Mouse (Mus musculus) gastrocnemius, postnatal 36 days (tissue): ENCODE measurements around the gene Dnm2. TPM values are rescaled to one million over a fixed set of nuclear protein-coding genes. Genes with fewer than 3 reads are reported as not detected.
"Not testable (repeated sequence)": the region's sequence is repeated elsewhere in the genome, so short reads cannot be mapped to it uniquely, and the experiment has no call there.

Source experiments
- DNase-seq, 2 experiments: peaks; one replicate each; pipeline ENCODE4 v3.0.0; 2022
- intact Hi-C: fragments of 180-260 bp; cut with DNase I; formaldehyde crosslinking; loops from one replicate; pipeline ENCODE4 v1.15.1; 2025
- total RNA-seq, 2 experiments: library from RNA; stranded (reverse); gene quantifications; 2 replicates each; pipeline ENCODE4 v1.2.3; 2021

Dnm2 gene
- total RNA-seq, 2 experiments from 2014 or later, result 36.8 to 37.2 TPM

- intact Hi-C loops, result no loop called here
- DNase-seq, result no peak
Observed at GRCm38 (mm10) chr9:21453459-21453858, 28.8 kb downstream of the Dnm2 start.

DNA sequence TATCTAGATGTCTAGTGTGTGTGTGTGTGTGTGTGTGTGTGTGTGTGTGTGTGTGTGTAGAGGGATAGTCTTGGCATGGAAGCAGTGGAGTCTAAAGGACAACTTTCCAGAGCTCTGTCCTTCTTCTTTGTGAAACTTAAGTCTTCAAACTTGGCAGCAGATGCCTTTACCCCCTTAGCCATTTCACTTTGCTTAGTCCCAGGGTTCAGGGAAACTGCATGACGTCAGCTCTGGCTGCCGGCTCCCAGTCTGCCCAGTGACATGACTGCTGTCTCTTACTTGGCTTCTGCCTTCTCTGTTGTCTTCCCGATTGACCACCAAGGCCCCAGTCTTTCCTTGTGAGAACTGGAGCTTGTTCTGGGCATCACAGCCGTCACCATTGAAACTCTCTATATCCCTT, 29.8 kb downstream of the Dnm2 start:
- DNase-seq, result no peak
- intact Hi-C loops, result no loop called here

DNA sequence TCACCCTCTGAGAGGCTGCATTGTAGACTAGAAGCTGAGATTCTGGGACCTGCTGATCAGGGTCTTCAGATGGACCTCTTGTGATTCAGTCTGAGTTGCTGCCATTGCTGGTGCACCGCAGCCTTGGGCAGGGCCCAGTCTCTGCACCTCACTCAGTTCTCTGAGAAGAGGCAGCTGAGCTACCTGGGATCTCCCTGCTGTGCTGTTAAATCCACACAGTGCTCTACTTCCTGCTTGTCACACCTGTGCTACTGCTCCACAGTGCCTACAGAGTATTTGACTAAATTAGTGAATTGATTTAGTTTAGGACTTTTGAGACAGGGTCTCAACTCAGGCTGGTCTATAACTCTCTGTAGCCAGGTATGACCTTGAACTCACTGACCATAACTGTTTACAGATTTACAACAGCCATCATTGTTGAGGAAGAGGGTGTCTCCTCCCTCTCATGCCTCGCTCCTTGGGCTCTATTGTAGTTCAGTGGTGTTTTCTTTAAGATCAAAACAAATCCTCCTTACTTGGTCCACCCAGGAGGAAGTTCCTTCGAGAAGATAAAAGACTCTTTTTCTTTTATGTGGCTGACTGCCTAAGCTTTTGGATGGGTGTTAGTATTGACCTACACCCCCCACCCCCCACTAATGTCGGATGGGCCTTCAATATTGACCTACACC, 30.5 kb downstream of the Dnm2 start:
- intact Hi-C loops, result no loop called here
- DNase-seq, result no peak

GRCm38 (mm10) chr9:21456246-21456929, 31.7 kb downstream of the Dnm2 start:
- intact Hi-C loops, result no loop called here
- DNase-seq, result no peak

DNA sequence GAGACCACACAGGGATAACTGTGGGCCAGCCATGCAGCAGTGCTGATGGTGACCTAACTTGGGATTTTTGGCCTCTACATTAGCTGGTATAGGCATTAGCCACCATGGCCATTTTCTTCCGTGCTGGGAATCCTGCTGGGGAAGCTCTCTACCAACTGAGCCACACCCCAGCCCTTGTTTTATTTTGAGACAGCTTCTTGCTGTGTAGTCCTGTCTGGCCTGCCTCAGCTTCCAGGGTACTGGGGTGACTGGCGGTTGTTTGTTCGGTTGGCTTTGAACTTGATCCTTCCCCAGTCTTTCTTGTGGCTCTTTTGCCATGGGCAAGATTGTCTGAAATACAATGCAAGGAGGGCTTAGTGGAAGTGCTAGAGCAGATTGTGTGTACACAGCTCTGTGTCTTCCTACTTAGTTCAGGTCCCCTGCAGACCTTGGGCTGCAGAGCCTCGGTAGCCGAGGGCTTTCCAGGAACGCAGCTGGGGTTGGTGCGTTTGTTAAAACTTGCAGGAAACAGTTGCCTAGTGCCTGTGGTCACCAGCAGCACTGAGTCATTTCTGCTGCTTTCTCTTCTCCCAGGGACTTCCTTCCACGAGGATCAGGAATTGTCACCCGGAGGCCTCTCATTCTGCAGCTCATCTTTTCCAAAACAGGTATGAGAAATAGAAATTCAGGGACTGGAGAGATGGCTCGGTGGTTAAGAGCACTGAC, 32.4 kb downstream of the Dnm2 start:
- intact Hi-C loops, result no loop called here
- DNase-seq, result no peak

DNA sequence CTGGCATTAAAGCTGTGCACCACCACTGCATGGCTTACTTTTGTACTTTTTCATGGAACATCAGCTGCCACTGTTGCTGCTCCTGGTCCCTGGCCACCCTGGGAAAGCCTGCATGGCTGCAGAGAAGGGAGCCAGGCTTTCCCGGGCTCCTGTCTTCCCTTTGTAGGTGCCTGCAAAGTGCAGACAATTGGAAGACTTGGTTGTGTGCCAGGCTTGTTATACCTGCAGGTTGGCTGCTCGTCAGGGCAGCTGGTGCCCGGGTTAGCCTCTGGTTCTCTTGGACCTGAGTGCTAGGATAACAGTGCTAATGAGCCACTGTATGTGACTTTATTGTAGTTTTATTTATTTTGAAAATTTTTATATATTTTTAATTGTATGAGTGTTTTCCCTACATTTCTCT, 34.1 kb downstream of the Dnm2 start:
- intact Hi-C loops, result no loop called here
- DNase-seq, result no peak

- no peak for DNase-seq
- intact Hi-C loops, result loop anchor here (5.0 kb wide), 1 partner anchor 33 kb away; no protein-coding TSS in a partner anchor
Observed at GRCm38 (mm10) chr9:21460400-21460940, 35.8 kb downstream of the Dnm2 start.

- DNase-seq, result peak; percentile 50
- intact Hi-C loops, result loop anchor here (5.0 kb wide), 1 partner anchor 36 kb away; no protein-coding TSS in a partner anchor
Observed at GRCm38 (mm10) chr9:21463138-21463590, 38.5 kb downstream of the Dnm2 start.

GRCm38 (mm10) chr9:21463766-21464564, 39.3 kb downstream of the Dnm2 start:
- no peak for DNase-seq

DNA sequence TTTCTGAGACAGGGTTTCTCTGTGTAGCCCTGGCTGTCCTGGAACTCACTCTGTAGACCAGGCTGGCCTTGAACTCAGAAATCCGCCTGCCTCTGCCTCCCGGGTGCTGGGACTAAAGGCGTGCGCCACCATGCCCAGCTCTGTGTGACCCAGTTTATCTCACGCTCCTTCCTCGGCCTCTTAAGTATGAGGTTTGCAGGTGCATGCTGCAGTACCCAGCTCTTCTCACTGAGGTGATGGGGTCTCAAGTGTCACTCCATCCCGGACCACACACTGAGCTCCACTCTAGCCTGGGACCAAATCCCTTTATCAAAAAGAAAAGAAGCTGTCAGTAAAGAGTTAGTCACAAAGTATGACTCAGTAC, 39.8 kb downstream of the Dnm2 start:
- not testable (repeated sequence) for DNase-seq
- intact Hi-C loops, result loop anchor here (5.0 kb wide), 1 partner anchor 37 kb away; no protein-coding TSS in a partner anchor

More at GRCm38 (mm10) chr9:21463766-21464564, 39.3 kb downstream of the Dnm2 start:
- intact Hi-C loops, result loop anchor here (5.0 kb wide), 1 partner anchor 37 kb away; no protein-coding TSS in a partner anchor

- intact Hi-C loops, result loop anchor here (5.0 to 10.0 kb wide), 2 partner anchors 102 to 165 kb away; partner anchors contain the start of gene Ilf3
- DNase-seq, result no peak
Observed at GRCm38 (mm10) chr9:21469032-21470024, 44.6 kb downstream of the Dnm2 start.

DNA sequence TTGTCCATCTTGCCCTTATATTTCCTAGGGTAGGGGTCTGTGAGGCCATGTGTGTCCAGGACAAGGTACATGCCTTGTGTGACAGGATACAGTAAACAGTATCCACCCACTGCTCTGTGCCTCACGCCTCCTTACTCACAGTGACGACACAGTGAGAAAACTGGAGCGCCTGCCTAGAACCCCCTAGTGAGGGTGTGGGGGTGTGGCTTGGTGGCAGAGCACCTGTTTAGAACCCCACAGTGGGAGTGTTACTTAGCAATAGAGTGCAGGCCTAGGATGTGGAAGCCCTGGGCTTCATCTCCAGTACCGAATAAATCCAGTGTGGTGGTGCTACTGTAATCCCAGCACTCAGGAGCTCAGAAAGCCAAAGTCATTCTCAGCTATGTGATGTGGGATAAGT, 48.2 kb downstream of the Dnm2 start:
- DNase-seq, result no peak
- intact Hi-C loops, result loop anchor here (10.0 kb wide), 1 partner anchor 168 kb away; no protein-coding TSS in a partner anchor

DNA sequence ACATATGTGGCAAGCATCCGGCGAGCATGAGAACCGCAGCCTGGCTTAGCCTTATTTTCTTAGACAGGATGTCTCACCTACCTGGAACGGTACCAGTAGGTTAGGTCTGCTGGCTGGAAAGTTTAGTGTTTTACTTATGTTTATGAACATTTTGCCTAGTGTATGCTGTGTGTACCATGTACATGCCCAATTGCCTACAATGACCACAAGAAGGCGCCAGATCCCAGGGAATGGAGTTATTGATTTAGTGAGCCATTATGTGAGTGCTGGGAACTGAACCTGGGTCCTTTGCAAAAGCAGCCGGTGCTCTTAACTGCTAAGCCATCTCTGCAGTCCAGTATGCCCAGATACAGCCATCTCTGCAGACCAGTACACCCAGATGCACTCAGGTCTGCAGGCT, 53.0 kb downstream of the Dnm2 start:
- DNase-seq, result no peak

DNA sequence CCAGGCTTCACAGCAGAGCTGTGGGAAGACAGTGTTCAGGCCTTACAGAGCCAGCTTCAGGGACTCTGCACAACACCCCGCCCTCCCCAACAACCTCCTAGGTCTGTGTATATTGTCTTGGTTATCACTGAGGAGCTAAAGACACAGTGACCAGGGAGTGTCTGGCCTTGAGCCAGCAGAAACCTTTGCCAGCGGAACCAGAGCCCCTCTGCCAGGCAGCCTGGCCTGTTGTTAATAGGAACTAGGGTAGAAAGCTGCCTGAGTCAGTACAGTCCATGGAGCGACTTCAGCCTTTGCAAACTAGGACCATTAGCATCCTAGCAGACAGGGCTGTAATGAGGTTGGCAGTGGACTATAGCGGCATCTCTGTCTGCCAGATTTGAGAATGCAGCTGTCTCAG, 59.4 kb downstream of the Dnm2 start:
- intact Hi-C loops, result no loop called here
- no peak for DNase-seq

More for the DNA sequence above, 53.0 kb downstream of the Dnm2 start:
- intact Hi-C loops, result loop anchor here (10.0 kb wide), 1 partner anchor 173 kb away; no protein-coding TSS in a partner anchor

DNA sequence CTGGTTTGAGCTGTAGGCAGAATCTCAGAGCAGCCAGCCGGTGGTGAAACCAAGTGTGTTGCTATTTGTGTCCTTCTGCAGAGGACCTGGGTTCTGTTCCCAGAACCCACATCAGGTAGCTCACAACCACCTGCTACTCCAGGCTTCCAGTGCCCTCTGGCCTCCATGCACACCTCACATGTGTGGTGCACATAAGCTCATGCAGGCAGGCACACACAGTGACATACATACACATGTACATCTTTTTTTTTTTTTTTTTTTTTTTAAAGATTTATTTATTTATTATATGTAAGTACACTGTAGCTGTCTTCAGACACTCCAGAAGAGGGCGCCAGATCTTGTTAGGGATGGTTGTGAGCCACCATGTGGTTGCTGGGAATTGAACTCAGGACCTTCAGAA, 63.5 kb downstream of the Dnm2 start:
- intact Hi-C loops, DNase-seq: not testable (repeated sequence)

DNA sequence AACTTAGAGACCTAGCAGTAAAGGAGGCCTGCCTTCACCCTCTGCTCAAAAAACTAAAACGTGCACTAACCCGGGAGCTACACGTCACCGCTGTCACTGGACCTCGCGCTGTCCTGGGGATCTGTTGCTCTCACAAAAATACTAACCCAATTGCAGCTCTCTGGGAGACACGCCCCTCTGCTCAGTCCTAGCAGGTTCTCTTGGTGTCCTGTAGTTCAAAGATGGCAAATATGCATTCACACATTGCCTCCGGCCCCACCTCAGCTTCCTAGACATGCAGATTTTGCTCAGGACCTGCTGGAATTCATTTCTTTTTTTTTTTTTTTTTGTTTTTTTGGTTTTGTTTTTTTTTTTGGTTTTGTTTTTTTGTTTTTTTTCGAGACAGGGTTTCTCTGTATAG, 66.0 kb downstream of the Dnm2 start:
- intact Hi-C loops, result no loop called here
- DNase-seq, result no peak

GRCm38 (mm10) chr9:21493907-21494306, 69.2 kb downstream of the Dnm2 start:
- intact Hi-C loops, result no loop called here
- DNase-seq, result no peak

- intact Hi-C loops, result no loop called here
Observed at GRCm38 (mm10) chr9:21494726-21495125, 70.0 kb downstream of the Dnm2 start.

More at GRCm38 (mm10) chr9:21494726-21495125, 70.0 kb downstream of the Dnm2 start:
- no peak for DNase-seq
